Mouse (Mus musculus) forebrain, postnatal 0 days (tissue): ENCODE results near the gene Umad1. TPM values are rescaled to one million over a fixed set of nuclear protein-coding genes. Genes with fewer than 3 reads are reported as not detected.

Source experiments
- ATAC-seq: fragments of 200-750 bp; cut with Nextera tagmentation; 2 replicates; pipeline ENCODE4 v1.8.0; 2017; ENCODE audit warnings: mild to moderate bottlenecking, moderate library complexity
- DNase-seq: peaks from one replicate; pipeline ENCODE4 v3.0.0-alpha.2; 2015
- H3K27ac ChIP-seq: fragments of 300-500 bp; sonication (generic); 2 replicates; pipeline ENCODE4 v1.5.1; 2014; ENCODE audit warnings: low read depth, mild to moderate bottlenecking, antibody characterized with exemption, low read length, moderate library complexity, mixed read lengths
- H3K27me3 ChIP-seq: fragments of 300-500 bp; sonication (generic); 2 replicates; pipeline ENCODE4 v1.6.1; 2014; ENCODE audit warnings: mild to moderate bottlenecking, low read length, mixed read lengths; ENCODE audit not compliant: insufficient read depth
- H3K36me3 ChIP-seq: fragments of 300-500 bp; sonication (generic); 2 replicates; pipeline ENCODE4 v1.6.1; 2014; ENCODE audit warnings: mild to moderate bottlenecking, moderate library complexity; ENCODE audit not compliant: insufficient read depth
- H3K4me1 ChIP-seq: fragments of 300-500 bp; sonication (generic); 2 replicates; pipeline ENCODE4 v1.6.1; 2014; ENCODE audit warnings: antibody characterized with exemption; ENCODE audit not compliant: insufficient read depth
- H3K4me2 ChIP-seq: fragments of 300-500 bp; sonication (generic); 2 replicates; pipeline ENCODE4 v1.6.1; 2014; ENCODE audit warnings: low read depth, mild to moderate bottlenecking, moderate library complexity
- H3K4me3 ChIP-seq: fragments of 300-500 bp; sonication (generic); 2 replicates; pipeline ENCODE4 v1.5.1; 2014; ENCODE audit warnings: low read depth, low read length, mixed read lengths
- H3K9ac ChIP-seq: fragments of 300-500 bp; sonication (generic); 2 replicates; pipeline ENCODE4 v1.6.1; 2014; ENCODE audit warnings: mild to moderate bottlenecking
- H3K9me3 ChIP-seq: fragments of 300-500 bp; sonication (generic); 2 replicates; pipeline ENCODE4 v1.6.1; 2016; ENCODE audit warnings: low read length
- CTCF ChIP-seq: sonication (generic); IDR thresholded peaks from 2 replicates; pipeline ENCODE4 v1.5.1; 2016; ENCODE audit warnings: antibody characterized with exemption, control low read depth, low read depth
- WGBS: fragments of 180-500 bp; shearing (Covaris S2); extraction: QIAGEN DNeasy Blood & Tissue Kit; methylation state at CpG from one replicate; pipeline ENCODE4 v1.1.7; 2014; 5-methylcytosine and 5-hydroxymethylcytosine counted together
- polyA plus RNA-seq: library from polyadenylated mRNA; unstranded; fragments of >200 nt; fragmentation: Nextera tagmentation; extraction: Ambion mirVana; gene quantifications from 2 replicates; pipeline ENCODE4 v1.2.1, GENCODE M21; 2015
- total RNA-seq: library from RNA; depleted of rRNA; stranded (reverse); fragments of >200 nt; gene quantifications from 2 replicates; pipeline ENCODE4 v1.2.3, GENCODE M21; 2014

Gene Umad1
- total and polyA plus RNA-seq, 2 experiments from 2014 or later = 24.4 to 50.5 TPM

GRCm38 (mm10) chr6:8462447-8462846 lies 203.4 kb downstream of the Umad1 start:
- no peak overlapping the region for H3K4me2 ChIP-seq
- H3K27ac ChIP-seq = no peak overlapping the region
- H3K36me3 ChIP-seq = no peaks in the 10 kb centered on the region
- H3K4me1 ChIP-seq = no peaks in the 10 kb centered on the region; the same call in 1 of the 2 replicates
- ATAC-seq (no peak), DNase-seq (no peak)
- 96% methylated on average over 2 of the region's 2 CpGs for WGBS
- TF ChIP-seq CTCF = no peak
- H3K9ac ChIP-seq = no peak overlapping the region
- H3K27me3 ChIP-seq = no peaks in the 10 kb centered on the region
- no peak overlapping the region for H3K4me3 ChIP-seq
- no peaks in the 10 kb centered on the region for H3K9me3 ChIP-seq

GRCm38 (mm10) chr6:8465388-8465787 lies 206.3 kb downstream of the Umad1 start:
- no peaks in the 10 kb centered on the region for H3K27me3 ChIP-seq
- WGBS = 90% methylated on average over 1 of the region's 1 CpGs
- H3K4me3 ChIP-seq = no peak overlapping the region
- H3K36me3 ChIP-seq = no peaks in the 10 kb centered on the region
- H3K9ac ChIP-seq = no peak overlapping the region
- TF ChIP-seq CTCF = no peak
- H3K4me2 ChIP-seq = no peak overlapping the region
- H3K4me1 ChIP-seq = no peaks in the 10 kb centered on the region; the same call in 1 of the 2 replicates
- H3K27ac ChIP-seq = no peak overlapping the region
- no peaks in the 10 kb centered on the region for H3K9me3 ChIP-seq
- DNase-seq (no peak), ATAC-seq (no peak)

- DNase-seq (no peak), ATAC-seq (no peak)
- no peak overlapping the region for H3K27ac ChIP-seq
- no peak for TF ChIP-seq CTCF
- 87% methylated on average over 5 of the region's 5 CpGs for WGBS
- H3K9ac ChIP-seq = no peak overlapping the region
- H3K4me3 ChIP-seq = no peak overlapping the region
- H3K4me1 ChIP-seq = no peaks in the 10 kb centered on the region; the same call in 1 of the 2 replicates
- H3K36me3 ChIP-seq = no peaks in the 10 kb centered on the region
- H3K4me2 ChIP-seq = no peak overlapping the region
- H3K27me3 ChIP-seq = no peaks in the 10 kb centered on the region
- no peaks in the 10 kb centered on the region for H3K9me3 ChIP-seq
These were observed 206.9 kb downstream of the Umad1 start for GRCm38 (mm10) chr6:8465985-8466384.

- no peak overlapping the region for H3K9ac ChIP-seq
- H3K36me3 ChIP-seq = no peaks in the 10 kb centered on the region
- H3K4me3 ChIP-seq = no peak overlapping the region
- TF ChIP-seq CTCF = no peak
- ATAC-seq (peak; percentile 67; the same call in 1 of the 2 replicates), DNase-seq (peak; percentile 24)
- H3K27ac ChIP-seq = peak overlapping the region; percentile 29; the same call in 1 of the 2 replicates
- no peaks in the 10 kb centered on the region; the same call in 1 of the 2 replicates for H3K4me1 ChIP-seq
- H3K27me3 ChIP-seq = no peaks in the 10 kb centered on the region
- H3K9me3 ChIP-seq = no peaks in the 10 kb centered on the region
- H3K4me2 ChIP-seq = no peak overlapping the region
- 13% methylated on average over 10 of the region's 10 CpGs for WGBS
These were observed 208.7 kb downstream of the Umad1 start for GRCm38 (mm10) chr6:8467667-8468337.

- no peak for DNase-seq
- H3K4me1 ChIP-seq = no peaks in the 10 kb centered on the region; the same call in 1 of the 2 replicates
- TF ChIP-seq CTCF = no peak
- no peaks in the 10 kb centered on the region for H3K9me3 ChIP-seq
- H3K9ac ChIP-seq = no peak overlapping the region
- H3K36me3 ChIP-seq = no peaks in the 10 kb centered on the region
- H3K27me3 ChIP-seq = no peaks in the 10 kb centered on the region
- no peak for ATAC-seq
- no peak overlapping the region for H3K4me2 ChIP-seq
- WGBS = 95% methylated on average over 3 of the region's 3 CpGs
- H3K27ac ChIP-seq = no peak overlapping the region
- no peak overlapping the region for H3K4me3 ChIP-seq
These were observed 210.8 kb downstream of the Umad1 start for GRCm38 (mm10) chr6:8469918-8470317.

GRCm38 (mm10) chr6:8472125-8472524 lies 213.0 kb downstream of the Umad1 start:
- 91% methylated on average over 3 of the region's 3 CpGs for WGBS
- ATAC-seq = no peak
- no peak for DNase-seq

GRCm38 (mm10) chr6:8472915-8473314 lies 213.8 kb downstream of the Umad1 start:
- Histone ChIP-seq H3K9me3 (no peaks in the 10 kb centered on the region), H3K4me1 (no peaks in the 10 kb centered on the region), H3K4me3 (no peak overlapping the region), H3K27ac (no peak overlapping the region), H3K9ac (no peak overlapping the region), H3K4me2 (no peak overlapping the region), H3K36me3 (no peaks in the 10 kb centered on the region), H3K27me3 (no peaks in the 10 kb centered on the region)
- DNase-seq (no peak), ATAC-seq (no peak)
- TF ChIP-seq CTCF = no peak
- 85% methylated on average over 5 of the region's 5 CpGs for WGBS

More at GRCm38 (mm10) chr6:8472125-8472524, 213.0 kb downstream of the Umad1 start:
- Histone ChIP-seq H3K4me2 (no peak overlapping the region), H3K9ac (no peak overlapping the region), H3K4me1 (no peaks in the 10 kb centered on the region; the same call in 1 of the 2 replicates), H3K4me3 (no peak overlapping the region), H3K36me3 (no peaks in the 10 kb centered on the region), H3K27me3 (no peaks in the 10 kb centered on the region), H3K27ac (no peak overlapping the region), H3K9me3 (no peaks in the 10 kb centered on the region)
- TF ChIP-seq CTCF = no peak
